Mouse (Mus musculus) urinary bladder, postnatal 14 days (tissue): ENCODE data around the gene Ccdc92b.

ENCODE experiments used
- DNase-seq: peaks from one replicate; pipeline ENCODE4 v3.0.0; 2021; ENCODE audit warnings: low spot score

The Ccdc92b gene

GRCm38 (mm10) chr11:74653385-74653784 is 34.0 kb downstream of the Ccdc92b start:
- DNase-seq = no peak

- no peak for DNase-seq
Measured at GRCm38 (mm10) chr11:74655941-74656340, 36.5 kb downstream of the Ccdc92b start.

GRCm38 (mm10) chr11:74660336-74660735 is 40.9 kb downstream of the Ccdc92b start:
- DNase-seq = no peak

GRCm38 (mm10) chr11:74661641-74662040 is 42.2 kb downstream of the Ccdc92b start:
- DNase-seq = no peak

GRCm38 (mm10) chr11:74662221-74662620 is 42.8 kb downstream of the Ccdc92b start:
- DNase-seq = no peak

GRCm38 (mm10) chr11:74664279-74664678 is 44.9 kb downstream of the Ccdc92b start:
- no peak for DNase-seq

- no peak for DNase-seq
Measured at GRCm38 (mm10) chr11:74664906-74665305, 45.5 kb downstream of the Ccdc92b start.

- DNase-seq = no peak
Measured at GRCm38 (mm10) chr11:74665631-74666283, 46.4 kb downstream of the Ccdc92b start.

- DNase-seq = no peak
Measured at GRCm38 (mm10) chr11:74666284-74666652, 46.9 kb downstream of the Ccdc92b start.

- DNase-seq = no peak
Measured at GRCm38 (mm10) chr11:74666776-74667581, 47.6 kb downstream of the Ccdc92b start.

- DNase-seq = no peak
Measured at GRCm38 (mm10) chr11:74667582-74668010, 48.2 kb downstream of the Ccdc92b start.

GRCm38 (mm10) chr11:74668466-74668865 is 49.1 kb downstream of the Ccdc92b start:
- no peak for DNase-seq

GRCm38 (mm10) chr11:74668971-74669370 is 49.6 kb downstream of the Ccdc92b start:
- DNase-seq = no peak

- no peak for DNase-seq
Measured at GRCm38 (mm10) chr11:74670151-74670550, 50.7 kb downstream of the Ccdc92b start.

- no peak for DNase-seq
Measured at GRCm38 (mm10) chr11:74671013-74671412, 51.6 kb downstream of the Ccdc92b start.

- no peak for DNase-seq
Measured at GRCm38 (mm10) chr11:74671839-74672238, 52.4 kb downstream of the Ccdc92b start.

- no peak for DNase-seq
Measured at GRCm38 (mm10) chr11:74672901-74673513, 53.6 kb downstream of the Ccdc92b start.

GRCm38 (mm10) chr11:74673561-74673960 is 54.2 kb downstream of the Ccdc92b start:
- DNase-seq = no peak

- DNase-seq = no peak
Measured at GRCm38 (mm10) chr11:74674713-74675112, 55.3 kb downstream of the Ccdc92b start.

GRCm38 (mm10) chr11:74675156-74675555 is 55.8 kb downstream of the Ccdc92b start:
- DNase-seq = no peak
